Mouse (Mus musculus): ENCODE measurements around the gene Mid1.
"Not testable (repeated sequence)": the region's sequence is repeated elsewhere in the genome, so short reads cannot be mapped to it uniquely, and the experiment has no call there.

DNA sequence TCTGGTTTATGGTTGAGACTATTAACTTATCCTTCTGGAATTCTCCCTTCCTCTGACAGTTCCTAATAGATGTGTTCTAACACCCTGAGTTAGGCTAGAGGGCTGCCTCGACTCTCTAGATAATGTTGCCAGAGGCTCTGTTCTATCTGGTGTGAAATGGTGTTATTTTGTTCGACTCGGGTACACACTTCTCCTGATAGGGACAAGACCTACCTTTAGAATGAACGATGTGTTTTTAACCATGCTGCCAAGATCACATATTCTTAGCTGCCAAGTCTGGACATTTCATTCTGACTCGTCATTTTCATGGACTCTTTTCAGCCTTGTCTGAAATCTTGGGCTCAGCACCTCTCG is 295.2 kb downstream of the Mid1 start:
- not testable (repeated sequence) for TF ChIP-seq HCFC1 (IDR thresholded peaks at IDR 0.05; ENCODE audit: borderline replicate concordance, insufficient read depth, low read length); ZC3H11A (IDR thresholded peaks at IDR 0.05; ENCODE audit: borderline replicate concordance, low read depth, low read length); MAFK (IDR thresholded peaks at IDR 0.05; ENCODE audit: insufficient read depth, low read depth, low read length); CHD2 (IDR thresholded peaks at IDR 0.05; ENCODE audit: low read depth, low read length); ZNF384 (IDR thresholded peaks at IDR 0.05; ENCODE audit: low read depth, low read length)
